Mouse (Mus musculus): Measurements from ENCODE around the gene Dnajb7.

DNA sequence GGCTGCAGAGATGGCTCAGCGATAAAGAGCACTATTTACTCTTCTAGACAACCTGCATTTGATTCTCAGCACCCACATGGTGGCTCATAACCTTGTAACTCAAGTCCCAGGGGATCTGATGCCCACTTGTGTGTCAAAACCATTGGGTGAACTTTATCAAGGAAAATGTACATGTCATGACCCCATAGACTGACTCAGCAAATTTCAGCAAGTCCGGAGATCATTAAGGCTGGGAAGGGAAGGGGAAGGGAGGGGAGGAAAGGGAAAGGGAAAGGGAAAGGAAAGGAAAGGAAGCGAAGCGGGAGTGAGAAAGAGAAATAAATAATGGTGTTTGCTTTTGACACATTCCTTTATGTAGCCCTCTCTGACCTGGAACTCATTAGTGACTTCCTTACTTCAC is 10.0 kb upstream of the Dnajb7 start:
- TF ChIP-seq CTCF (conservative IDR thresholded peaks at IDR 0.05; ENCODE audit: low read length) (no peak), POU5F1 (IDR thresholded peaks at IDR 0.05; ENCODE audit: borderline replicate concordance, low read length) (no peak), NANOG (IDR thresholded peaks at IDR 0.05; ENCODE audit: borderline replicate concordance, low read length) (no peak)

Data from E14TG2a.4 (cell line).